Mouse (Mus musculus) liver, embryonic 15.5 days (tissue): ENCODE measurements around the gene Zfp346. TPM values are rescaled to one million over a fixed set of nuclear protein-coding genes. Genes with fewer than 3 reads are reported as not detected.

Experiments
- ATAC-seq: fragments of 200-750 bp; cut with Nextera tagmentation; 2 replicates; pipeline ENCODE4 v1.8.0; 2017; ENCODE audit warnings: moderate number of reproducible peaks, mild to moderate bottlenecking, moderate library complexity; ENCODE audit not compliant: insufficient read depth
- H3K27ac ChIP-seq: fragments of 300-500 bp; sonication (generic); replicated peaks from 2 replicates; pipeline ENCODE4 v1.5.1; 2015; ENCODE audit warnings: mild to moderate bottlenecking, inconsistent platforms
- H3K27me3 ChIP-seq: fragments of 300-500 bp; sonication (generic); 2 replicates; pipeline ENCODE4 v1.6.1; 2015; ENCODE audit warnings: mild to moderate bottlenecking, inconsistent platforms
- H3K36me3 ChIP-seq: fragments of 300-500 bp; sonication (generic); replicated peaks from 2 replicates; pipeline ENCODE4 v1.6.1; 2015; ENCODE audit warnings: moderate library complexity, mild to moderate bottlenecking, inconsistent platforms
- H3K4me1 ChIP-seq: fragments of 300-500 bp; sonication (generic); replicated peaks from 2 replicates; pipeline ENCODE4 v1.6.1; 2015; ENCODE audit warnings: inconsistent platforms
- H3K4me2 ChIP-seq: fragments of 300-500 bp; sonication (generic); 2 replicates; pipeline ENCODE4 v1.6.1; 2015; ENCODE audit warnings: moderate library complexity, mild to moderate bottlenecking, inconsistent platforms
- H3K4me3 ChIP-seq: fragments of 300-500 bp; sonication (generic); replicated peaks from 2 replicates; pipeline ENCODE4 v1.5.1; 2015; ENCODE audit warnings: mild to moderate bottlenecking, inconsistent platforms
- H3K9ac ChIP-seq: fragments of 300-500 bp; sonication (generic); 2 replicates; pipeline ENCODE4 v1.6.1; 2015; ENCODE audit warnings: moderate library complexity, mild to moderate bottlenecking, inconsistent platforms
- H3K9me3 ChIP-seq: fragments of 300-500 bp; sonication (generic); replicated peaks from 2 replicates; pipeline ENCODE4 v1.6.1; 2016; ENCODE audit warnings: inconsistent platforms
- WGBS: fragments of 180-500 bp; shearing (Covaris S2); methylation state at CpG from one replicate; pipeline ENCODE4 v1.1.7; 2015; ENCODE audit warnings: mixed read lengths; ENCODE audit not compliant: insufficient replicate concordance; 5-methylcytosine and 5-hydroxymethylcytosine counted together
- polyA plus RNA-seq: library from polyadenylated mRNA; unstranded; fragments of >200 nt; fragmentation: Nextera tagmentation; extraction: Ambion mirVana; gene quantifications from 2 replicates; pipeline ENCODE4 v1.2.1, GENCODE M21; 2015

Gene Zfp346
- polyA plus RNA-seq, 1 experiment from 2014 or later, result 6.9 TPM

- H3K4me3 ChIP-seq, result no peak overlapping the region
- WGBS, result 66% methylated on average over 5 of the region's 5 CpGs
- 0 out of 2 replicates have a peak, but pooled peaks cover 3% of the 10 kb centered on the region for H3K36me3 ChIP-seq
- H3K9me3 ChIP-seq, result no peaks in the 10 kb centered on the region
- no peak for ATAC-seq
- H3K27me3 ChIP-seq, result peaks cover 67% of the 10 kb centered on the region
- H3K27ac ChIP-seq, result no peak overlapping the region
- H3K4me1 ChIP-seq, result 0 out of 2 replicates have a peak, but pooled peaks cover 4% of the 10 kb centered on the region
- peak overlapping the region; percentile 49; the same call in 1 of the 2 replicates for H3K4me2 ChIP-seq
- no peak overlapping the region for H3K9ac ChIP-seq
Measured at GRCm38 (mm10) chr13:55153951-55154350, 48.8 kb downstream of the Zfp346 start.

- WGBS, result 62% methylated on average over 7 of the region's 7 CpGs
- no peak overlapping the region for H3K4me2 ChIP-seq
- H3K27me3 ChIP-seq, result no peaks in the 10 kb centered on the region
- ATAC-seq, result no peak
- no peak overlapping the region for H3K9ac ChIP-seq
- H3K27ac ChIP-seq, result no peak overlapping the region
- H3K4me3 ChIP-seq, result no peak overlapping the region
- H3K4me1 ChIP-seq, result no peaks in the 10 kb centered on the region
- H3K36me3 ChIP-seq, result peaks cover 10% of the 10 kb centered on the region; the same call in 1 of the 2 replicates
- H3K9me3 ChIP-seq, result no peaks in the 10 kb centered on the region
Measured at GRCm38 (mm10) chr13:55162365-55162764, 57.3 kb downstream of the Zfp346 start.

GRCm38 (mm10) chr13:55163553-55163952 lies 58.4 kb downstream of the Zfp346 start:
- Histone ChIP-seq H3K36me3 (peaks cover 10% of the 10 kb centered on the region; the same call in 1 of the 2 replicates), H3K4me3 (no peak overlapping the region), H3K27ac (no peak overlapping the region), H3K4me1 (no peaks in the 10 kb centered on the region), H3K27me3 (no peaks in the 10 kb centered on the region), H3K4me2 (no peak overlapping the region), H3K9ac (no peak overlapping the region), H3K9me3 (no peaks in the 10 kb centered on the region)
- WGBS, result 57% methylated on average over 5 of the region's 5 CpGs
- ATAC-seq, result no peak

GRCm38 (mm10) chr13:55165831-55166339 lies 60.8 kb downstream of the Zfp346 start:
- H3K27ac ChIP-seq, result no peak overlapping the region
- no peak overlapping the region for H3K4me3 ChIP-seq
- no peaks in the 10 kb centered on the region for H3K9me3 ChIP-seq
- H3K36me3 ChIP-seq, result peaks cover 6% of the 10 kb centered on the region; the same call in 1 of the 2 replicates
- H3K9ac ChIP-seq, result no peak overlapping the region
- no peaks in the 10 kb centered on the region for H3K27me3 ChIP-seq
- ATAC-seq, result no peak
- 77% methylated on average over 16 of the region's 16 CpGs for WGBS
- no peaks in the 10 kb centered on the region for H3K4me1 ChIP-seq
- H3K4me2 ChIP-seq, result no peak overlapping the region

- Histone ChIP-seq H3K36me3 (no peaks in the 10 kb centered on the region), H3K4me1 (peaks cover 8% of the 10 kb centered on the region; the same call in 1 of the 2 replicates), H3K4me3 (no peak overlapping the region), H3K4me2 (no peak overlapping the region), H3K27me3 (peaks cover 6% of the 10 kb centered on the region; the same call in 1 of the 2 replicates), H3K9ac (no peak overlapping the region), H3K27ac (no peak overlapping the region), H3K9me3 (no peaks in the 10 kb centered on the region)
- ATAC-seq, result no peak
- 72% methylated on average over 32 of the region's 32 CpGs for WGBS
Measured at GRCm38 (mm10) chr13:55166806-55167725, 62.0 kb downstream of the Zfp346 start.

- no peaks in the 10 kb centered on the region for H3K9me3 ChIP-seq
- H3K27ac ChIP-seq, result no peak overlapping the region
- H3K9ac ChIP-seq, result no peak overlapping the region
- peaks cover 6% of the 10 kb centered on the region; the same call in 1 of the 2 replicates for H3K27me3 ChIP-seq
- ATAC-seq, result no peak
- 70% methylated on average over 11 of the region's 11 CpGs for WGBS
- H3K36me3 ChIP-seq, result no peaks in the 10 kb centered on the region
- no peak overlapping the region for H3K4me3 ChIP-seq
- no peak overlapping the region for H3K4me2 ChIP-seq
- peaks cover 9% of the 10 kb centered on the region; the same call in 1 of the 2 replicates for H3K4me1 ChIP-seq
Measured at GRCm38 (mm10) chr13:55167798-55168197, 62.7 kb downstream of the Zfp346 start.

GRCm38 (mm10) chr13:55168255-55168654 lies 63.1 kb downstream of the Zfp346 start:
- 83% methylated on average over 5 of the region's 5 CpGs for WGBS
- no peaks in the 10 kb centered on the region for H3K36me3 ChIP-seq
- no peaks in the 10 kb centered on the region for H3K9me3 ChIP-seq
- H3K4me2 ChIP-seq, result no peak overlapping the region
- ATAC-seq, result no peak
- H3K27ac ChIP-seq, result no peak overlapping the region
- no peak overlapping the region for H3K4me3 ChIP-seq
- no peak overlapping the region for H3K9ac ChIP-seq
- peaks cover 6% of the 10 kb centered on the region; the same call in 1 of the 2 replicates for H3K27me3 ChIP-seq
- H3K4me1 ChIP-seq, result peaks cover 9% of the 10 kb centered on the region; the same call in 1 of the 2 replicates

GRCm38 (mm10) chr13:55168958-55169369 lies 63.9 kb downstream of the Zfp346 start:
- Histone ChIP-seq H3K36me3 (no peaks in the 10 kb centered on the region), H3K27ac (no peak overlapping the region), H3K4me2 (no peak overlapping the region), H3K4me3 (no peak overlapping the region), H3K9me3 (no peaks in the 10 kb centered on the region), H3K27me3 (peaks cover 6% of the 10 kb centered on the region; the same call in 1 of the 2 replicates), H3K4me1 (peaks cover 9% of the 10 kb centered on the region; the same call in 1 of the 2 replicates), H3K9ac (no peak overlapping the region)
- 74% methylated on average over 13 of the region's 13 CpGs for WGBS
- no peak for ATAC-seq

GRCm38 (mm10) chr13:55171517-55172335 lies 66.6 kb downstream of the Zfp346 start:
- H3K4me1 ChIP-seq, result peaks cover 9% of the 10 kb centered on the region; the same call in 1 of the 2 replicates
- peak overlapping the region; percentile 39 for H3K4me2 ChIP-seq
- no peak overlapping the region for H3K4me3 ChIP-seq
- no peaks in the 10 kb centered on the region for H3K9me3 ChIP-seq
- H3K36me3 ChIP-seq, result no peaks in the 10 kb centered on the region
- no peak for ATAC-seq
- 27% methylated on average over 26 of the region's 26 CpGs for WGBS
- no peak overlapping the region for H3K9ac ChIP-seq
- peaks cover 6% of the 10 kb centered on the region; the same call in 1 of the 2 replicates for H3K27me3 ChIP-seq
- no peak overlapping the region for H3K27ac ChIP-seq

- H3K9me3 ChIP-seq, result no peaks in the 10 kb centered on the region
- peaks cover 9% of the 10 kb centered on the region; the same call in 1 of the 2 replicates for H3K4me1 ChIP-seq
- no peak overlapping the region for H3K9ac ChIP-seq
- no peak for ATAC-seq
- no peak overlapping the region for H3K27ac ChIP-seq
- H3K27me3 ChIP-seq, result peaks cover 6% of the 10 kb centered on the region; the same call in 1 of the 2 replicates
- WGBS, result 40% methylated on average over 7 of the region's 7 CpGs
- peak overlapping the region; percentile 39 for H3K4me2 ChIP-seq
- H3K4me3 ChIP-seq, result no peak overlapping the region
- no peaks in the 10 kb centered on the region for H3K36me3 ChIP-seq
Measured at GRCm38 (mm10) chr13:55172336-55172770, 67.2 kb downstream of the Zfp346 start.
